Mouse (Mus musculus) heart, postnatal 4 days (tissue): ENCODE data around the gene Lkaaear1. TPM values are rescaled to one million over a fixed set of nuclear protein-coding genes. Genes with fewer than 3 reads are reported as not detected.

Source experiments
- DNase-seq: peaks from one replicate; pipeline ENCODE4 v3.0.0; 2021
- total RNA-seq, 2 experiments: library from RNA; stranded (reverse); gene quantifications; 2 replicates each; pipeline ENCODE4 v1.2.3; 2021

Lkaaear1 gene
- total RNA-seq, 2 experiments from 2014 or later = not detected

- no peak for DNase-seq
These were observed 45.2 kb downstream of the Lkaaear1 start for GRCm38 (mm10) chr2:181653065-181653464.

GRCm38 (mm10) chr2:181648926-181649325, 49.3 kb downstream of the Lkaaear1 start:
- DNase-seq = no peak

Other genes with a start within 250 kb of the Lkaaear1 start
- 10 to 100 TPM; 14.9 to 16.5 TPM for gene Zbtb46, start 239.0 kb downstream of the Lkaaear1 start, total RNA-seq
- gene Abhd16b, start 205.2 kb downstream of the Lkaaear1 start, total RNA-seq = not detected
- 10 to 100 TPM; 65.9 to 72.7 TPM for gene Tpd52l2, start 201.3 kb downstream of the Lkaaear1 start, total RNA-seq
- 100 to 1,000 TPM; 111 to 119 TPM for gene Dnajc5, start 178.0 kb downstream of the Lkaaear1 start, total RNA-seq
- 10 to 100 TPM; 50.2 to 54.5 TPM for gene Uckl1, start 113.5 kb downstream of the Lkaaear1 start, total RNA-seq
- gene Prpf6, start 106.6 kb downstream of the Lkaaear1 start, total RNA-seq = 10 to 100 TPM; 35.1 to 36.1 TPM
- 10 to 100 TPM; 41.8 to 45.5 TPM for gene Zfp512b, start 105.6 kb downstream of the Lkaaear1 start, total RNA-seq
- gene Samd10, start 99.2 kb downstream of the Lkaaear1 start, total RNA-seq = 1 to 10 TPM; 4.8 to 4.9 TPM
- gene Gm29797, start 41.4 kb downstream of the Lkaaear1 start, total RNA-seq = not detected
- 10 to 100 TPM; 75.9 to 80.3 TPM for gene Sox18, start 26.8 kb downstream of the Lkaaear1 start, total RNA-seq
- gene Tcea2, start 18.1 kb downstream of the Lkaaear1 start, total RNA-seq = 10 to 100 TPM in 1 of 2 experiments, 1 to 10 TPM in 1; 9.9 to 11.1 TPM
- 10 to 100 TPM; 11.3 to 15.8 TPM for gene Rgs19, start 4.5 kb downstream of the Lkaaear1 start, total RNA-seq
- under 1 TPM; 0.24 to 0.54 TPM for gene Oprl1, start 16.6 kb upstream of the Lkaaear1 start, total RNA-seq
- not detected for gene Myt1, start 64.9 kb upstream of the Lkaaear1 start, total RNA-seq
- gene Pcmtd2, start 139.4 kb upstream of the Lkaaear1 start, total RNA-seq = 10 to 100 TPM; 28.2 to 28.9 TPM
- gene Polr3k, start 165.9 kb upstream of the Lkaaear1 start, total RNA-seq = 10 to 100 TPM; 16.3 to 19.1 TPM